In genomic region chr12:98180807-98181206, GRCm38 (mm10) we compare ENCODE assay signal across 23 mouse cellular contexts.
A peak's percentile ranks its signal among the peaks of the same experiment; 100 is the strongest.
DNase-seq lines count a peak whose midpoint lies in the region; ATAC-seq lines count a peak whose summit lies in the region.
"Had no signal": no experiment of that assay in that cellular context is flagged by ENCODE, and none has a peak within 500 bp of the region (broad histone marks: within the 10 kb centered on the region; RNA-seq: fewer than 3 reads in every experiment).

No protein-coding gene starts in this region.

- no peak overlapping the region for H3K27ac ChIP-seq in forebrain, embryonic 16.5 days (ENCODE audit: low read length)
- no peak overlapping the region for H3K27ac ChIP-seq in forebrain, embryonic 10.5 days
- H3K27ac ChIP-seq: embryonic facial prominence, embryonic 12.5 days; hindbrain, embryonic 12.5 days; kidney, postnatal 0 days; limb, embryonic 10.5 days; liver, embryonic 15.5 days; lung, embryonic 15.5 days had no signal

- peaks cover 10% of the 10 kb centered on the region for H3K4me1 ChIP-seq in forebrain, embryonic 16.5 days (replicated peaks; ENCODE audit: control insufficient read depth, insufficient read depth, low read length)
- peaks cover 9% of the 10 kb centered on the region; the same call in 1 of the 2 replicates for H3K4me1 ChIP-seq in forebrain, embryonic 10.5 days
- H3K4me1 ChIP-seq: heart, embryonic 12.5 days; hindbrain, embryonic 12.5 days; liver, embryonic 15.5 days; lung, embryonic 15.5 days had no signal

- H3K36me3 ChIP-seq in forebrain, embryonic 16.5 days (ENCODE audit: control insufficient read depth, insufficient read depth) = no peaks in the 10 kb centered on the region
- no peaks in the 10 kb centered on the region for H3K36me3 ChIP-seq in forebrain, embryonic 10.5 days (replicated peaks)
- H3K36me3 ChIP-seq: embryonic facial prominence, embryonic 12.5 days; heart, embryonic 12.5 days; hindbrain, embryonic 12.5 days; limb, embryonic 10.5 days; liver, embryonic 15.5 days; lung, embryonic 15.5 days had no signal

- peak; percentile 46; the same call in 1 of the 2 replicates for ATAC-seq in forebrain, embryonic 16.5 days

- no peak overlapping the region for H3K4me2 ChIP-seq in forebrain, embryonic 16.5 days (ENCODE audit: low read length)
- H3K4me2 ChIP-seq: heart, embryonic 12.5 days; hindbrain, embryonic 12.5 days; liver, embryonic 15.5 days; lung, embryonic 15.5 days had no signal

- H3K27me3 ChIP-seq in forebrain, embryonic 16.5 days (replicated peaks; ENCODE audit: control insufficient read depth, insufficient read depth, low read length) = no peaks in the 10 kb centered on the region
- H3K27me3 ChIP-seq in forebrain, embryonic 10.5 days (ENCODE audit: poor library complexity, severe bottlenecking) = 0 out of 2 replicates have a peak, but pooled peaks cover 5% of the 10 kb centered on the region
- H3K27me3 ChIP-seq: heart, embryonic 12.5 days; liver, embryonic 15.5 days had no signal

- intact Hi-C loops in left cerebral cortex, postnatal 4 days (cut with DNase I) = loop anchor here (10.0 kb wide), 1 partner anchor 306 kb away; no protein-coding TSS in a partner anchor

- no peak overlapping the region for H3K4me3 ChIP-seq in forebrain, embryonic 16.5 days (replicated peaks; ENCODE audit: low read length)
- H3K4me3 ChIP-seq in forebrain, embryonic 10.5 days = no peak overlapping the region
- H3K4me3 ChIP-seq: embryonic facial prominence, embryonic 12.5 days; heart, embryonic 12.5 days; hindbrain, embryonic 12.5 days; left cerebral cortex, adult 2 months; limb, embryonic 10.5 days; liver, embryonic 15.5 days; lung, embryonic 15.5 days; megakaryocyte, embryonic 14.5 days had no signal

- no peak for DNase-seq in forebrain, embryonic 10.5 days (ENCODE audit: extremely low spot score, low spot score)
- peak; percentile 61 for DNase-seq in left cerebral cortex, postnatal 4 days
- DNase-seq in left cerebral cortex, adult 9 months (ENCODE audit: low spot score in 2 of 2) = no peak
- DNase-seq in cerebellum, postnatal 10 days = peak; percentile 78 to 88
- no peak for DNase-seq in layer of hippocampus, postnatal 25 days (ENCODE audit: extremely low spot score in 1 of 2, low spot score in 1 of 2)
- DNase-seq in urinary bladder, postnatal 14 days (ENCODE audit: low spot score) = no peak
- DNase-seq: adrenal gland, adult 8-10 months; heart, postnatal 10 days; kidney, adult 2 months; layer of hippocampus, adult 9-11 months; liver; lung, postnatal 36 days; thymus, postnatal 14 days had no signal

- H3K9me3 ChIP-seq in forebrain, embryonic 16.5 days (ENCODE audit: control insufficient read depth, low read length) = no peaks in the 10 kb centered on the region
- no peaks in the 10 kb centered on the region for H3K9me3 ChIP-seq in forebrain, embryonic 10.5 days
- H3K9me3 ChIP-seq: embryonic facial prominence, embryonic 12.5 days; heart, embryonic 12.5 days; hindbrain, embryonic 12.5 days; limb, embryonic 10.5 days; liver, embryonic 15.5 days; lung, embryonic 15.5 days; megakaryocyte, embryonic 14.5 days had no signal

- no peak overlapping the region for H3K9ac ChIP-seq in forebrain, embryonic 16.5 days (replicated peaks; ENCODE audit: low read depth, low read length)
- H3K9ac ChIP-seq: embryonic facial prominence, embryonic 12.5 days; heart, embryonic 12.5 days; hindbrain, embryonic 12.5 days; liver, embryonic 15.5 days; lung, embryonic 15.5 days had no signal

- WGBS in forebrain, embryonic 16.5 days = 63% methylated on average over 6 of the region's 6 CpGs
- WGBS in forebrain, embryonic 10.5 days = 91% methylated on average over 6 of the region's 6 CpGs

Comparison
In these comparisons a context has a peak if more than half of its experiments do, and no peak if none do; other contexts are left out.
1. DNase-seq: peak in left cerebral cortex, postnatal 4 days (single experiment) and cerebellum, postnatal 10 days (2 of 2); none in forebrain, embryonic 10.5 days (single experiment), left cerebral cortex, adult 9 months (0 of 2), layer of hippocampus, postnatal 25 days (0 of 2) and urinary bladder, postnatal 14 days (single experiment).